Mouse (Mus musculus) thymus, postnatal 0 days (tissue): ENCODE results near the gene H2al1e. TPM values are rescaled to one million over a fixed set of nuclear protein-coding genes. Genes with fewer than 3 reads are reported as not detected.
"Not testable (repeated sequence)": the region's sequence is repeated elsewhere in the genome, so short reads cannot be mapped to it uniquely, and the experiment has no call there.

Experiments used
- DNase-seq: peaks from one replicate; pipeline ENCODE4 v3.0.0-alpha.2; 2015; ENCODE audit warnings: low spot score
- polyA plus RNA-seq: library from polyadenylated mRNA; unstranded; fragments of >200 nt; fragmentation: Nextera tagmentation; extraction: Ambion mirVana; gene quantifications from 2 replicates; pipeline ENCODE4 v1.2.1, GENCODE M21; 2015

Gene H2al1e
- polyA plus RNA-seq: not detected in 2 replicates

DNA sequence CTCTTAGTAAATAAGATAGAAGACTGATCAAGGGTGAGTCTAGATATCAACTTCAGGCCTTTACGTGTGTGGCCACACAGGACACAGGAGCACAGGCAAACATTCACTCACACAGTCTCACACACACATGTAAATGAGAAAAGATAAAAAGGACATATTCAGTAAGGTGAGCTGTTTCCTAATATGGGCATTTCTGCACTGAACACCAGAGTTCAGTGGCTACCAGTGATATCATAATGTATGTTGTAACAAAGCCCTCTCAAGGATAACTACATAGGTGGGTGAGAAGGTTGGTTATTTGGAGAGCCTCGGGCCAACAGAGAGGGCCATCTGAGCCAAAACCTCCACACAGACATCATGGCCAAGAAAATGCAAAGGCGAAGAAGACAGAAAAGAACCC lies at the start of gene H2al1e:
Gene H2al1e, plus strand, starts transcription at position 301 of the 400 bp plus-strand sequence.
- not testable (repeated sequence) for DNase-seq

DNA sequence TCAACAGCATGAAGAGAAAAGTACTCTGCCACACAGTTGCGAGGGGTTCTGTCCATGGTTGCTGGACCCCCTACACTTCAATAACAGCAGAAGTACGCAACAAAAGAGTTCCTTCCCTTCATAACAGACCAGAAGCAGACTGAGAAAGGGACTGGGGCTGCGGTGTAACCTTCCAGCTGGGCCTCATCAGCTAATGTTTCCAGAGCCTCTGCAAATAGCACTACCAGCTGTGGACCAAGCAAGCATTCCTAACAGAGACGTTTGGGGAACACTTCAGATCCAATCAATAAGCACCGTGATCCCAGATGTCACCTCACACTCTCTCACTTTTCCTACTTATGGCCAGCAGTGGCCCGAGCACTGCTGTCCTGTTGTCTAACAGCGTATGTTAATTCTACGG lies 46.8 kb upstream of the H2al1e start:
- DNase-seq: no peak

DNA sequence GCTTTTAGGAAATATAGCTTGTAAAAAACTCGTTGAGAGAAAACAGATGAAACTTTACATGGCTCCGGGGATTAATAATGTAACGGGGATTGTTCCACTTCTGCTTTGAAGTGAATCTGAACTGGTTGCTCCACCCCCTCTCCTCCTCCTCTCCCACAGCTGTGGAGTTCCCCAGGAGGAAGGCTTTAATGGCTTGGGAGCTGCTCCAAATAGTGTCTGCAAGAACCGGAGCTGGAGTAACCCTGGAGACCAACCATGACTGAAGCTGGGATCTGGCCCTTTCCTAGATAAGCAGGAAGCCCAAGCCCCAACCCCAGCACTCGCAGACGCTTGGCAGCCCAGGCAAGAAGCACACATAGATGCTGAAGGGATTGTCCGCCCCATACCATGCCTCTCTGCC lies 43.9 kb upstream of the H2al1e start:
- DNase-seq: no peak

DNA sequence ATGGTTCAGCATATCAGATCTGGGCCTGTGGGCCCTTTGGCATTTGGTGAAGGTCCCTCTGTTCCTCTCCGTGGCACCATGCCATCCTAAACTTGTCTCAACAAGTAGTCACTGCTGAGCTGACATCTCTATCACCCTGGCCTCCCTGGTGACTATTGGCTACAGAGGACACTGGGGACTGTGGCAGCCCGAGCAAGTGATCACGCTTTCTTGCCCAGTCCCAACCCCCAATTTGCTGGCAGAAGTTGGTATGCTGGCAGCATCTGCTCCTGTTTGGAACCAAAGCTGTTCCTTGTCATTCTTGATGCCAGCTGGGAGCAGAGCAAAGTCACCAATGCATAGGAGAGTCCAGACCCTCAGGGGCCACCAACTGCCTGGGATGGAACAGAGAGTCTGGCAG lies 42.7 kb upstream of the H2al1e start:
- no peak for DNase-seq

DNA sequence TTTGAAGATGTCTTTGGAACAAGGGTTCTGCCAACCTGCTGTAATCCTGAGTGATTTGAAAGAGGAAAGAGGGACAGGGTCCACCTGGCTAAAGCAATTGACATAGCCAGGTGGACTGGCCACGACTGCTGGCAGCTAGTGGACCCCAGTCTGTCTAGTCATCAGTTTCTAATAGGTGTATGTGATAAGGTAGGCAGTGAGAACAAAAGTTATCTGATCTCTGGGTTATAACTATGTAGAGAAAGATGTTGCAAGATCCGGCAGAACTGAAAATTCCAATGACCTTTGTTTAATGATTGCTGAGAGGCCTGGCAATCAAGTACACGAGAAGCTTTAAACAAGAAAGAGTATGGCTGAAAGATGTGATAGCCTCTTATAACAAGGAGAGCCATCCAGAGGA lies 38.5 kb upstream of the H2al1e start:
- no peak for DNase-seq

DNA sequence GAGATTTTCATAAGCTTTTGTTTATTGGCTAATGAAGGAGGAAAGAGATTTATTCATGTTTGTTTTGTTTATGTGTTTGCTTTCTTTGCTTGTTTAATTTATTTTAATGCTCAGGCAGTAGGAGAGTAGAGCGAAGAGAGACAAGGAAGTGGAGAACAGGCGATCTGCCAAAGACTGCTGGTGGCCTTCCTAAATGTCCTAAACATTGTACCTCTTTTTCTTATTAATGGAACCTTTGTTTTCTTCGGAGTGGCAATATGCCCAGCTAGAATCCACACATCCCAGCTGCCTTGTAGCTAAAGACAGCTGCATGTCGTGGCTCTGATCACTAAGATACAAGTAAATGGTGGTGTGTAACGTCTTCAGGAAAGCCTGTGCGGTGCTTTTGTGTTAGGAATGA lies 34.7 kb upstream of the H2al1e start:
- DNase-seq: no peak

DNA sequence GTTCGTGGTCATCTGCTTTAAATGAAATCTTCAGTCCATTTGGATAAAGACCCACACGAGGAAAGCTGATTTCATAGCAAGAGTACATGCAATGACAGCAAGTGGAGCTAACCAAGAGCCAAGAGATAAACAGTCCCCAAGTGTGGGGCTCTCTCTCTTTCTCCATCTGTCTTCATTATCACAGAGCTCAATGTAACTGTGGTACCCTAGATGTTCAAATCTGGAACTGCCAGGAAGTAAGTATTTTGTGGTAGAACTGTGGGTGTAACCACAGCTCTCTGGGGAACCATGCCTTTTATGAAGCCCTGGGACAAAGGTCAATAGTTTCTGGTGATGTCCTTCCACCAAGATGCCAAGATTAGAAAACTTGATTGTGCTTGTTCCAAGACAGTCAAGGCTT lies 31.0 kb upstream of the H2al1e start:
- DNase-seq: no peak

DNA sequence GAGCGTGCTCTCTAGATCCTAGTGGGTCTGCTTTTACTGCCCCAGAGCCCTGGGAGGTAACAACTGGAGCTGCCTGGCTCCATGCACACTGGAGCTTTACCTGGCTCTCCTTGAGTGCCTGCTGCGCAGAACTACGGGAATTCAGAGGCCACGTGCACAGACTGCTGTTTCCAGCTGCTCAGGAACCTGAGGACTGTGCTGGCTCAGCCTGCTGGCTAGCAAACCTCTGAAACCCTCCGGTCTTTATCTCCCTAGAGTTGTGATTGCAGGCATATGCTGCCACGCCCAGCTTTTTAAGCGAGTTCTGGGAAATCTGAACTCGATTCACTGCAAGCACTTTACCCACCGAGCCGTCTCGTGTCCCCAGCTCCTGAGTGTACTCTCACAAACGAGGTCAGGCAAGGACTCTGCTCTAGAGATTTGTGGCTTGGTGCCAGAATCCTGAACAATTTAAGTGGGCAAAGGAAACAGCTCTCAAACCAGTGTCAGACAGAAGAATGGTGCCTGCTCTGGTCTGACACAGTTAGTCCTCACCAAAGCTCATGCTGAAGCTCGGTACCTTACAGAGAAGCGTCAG lies 23.3 kb upstream of the H2al1e start:
- DNase-seq: no peak

DNA sequence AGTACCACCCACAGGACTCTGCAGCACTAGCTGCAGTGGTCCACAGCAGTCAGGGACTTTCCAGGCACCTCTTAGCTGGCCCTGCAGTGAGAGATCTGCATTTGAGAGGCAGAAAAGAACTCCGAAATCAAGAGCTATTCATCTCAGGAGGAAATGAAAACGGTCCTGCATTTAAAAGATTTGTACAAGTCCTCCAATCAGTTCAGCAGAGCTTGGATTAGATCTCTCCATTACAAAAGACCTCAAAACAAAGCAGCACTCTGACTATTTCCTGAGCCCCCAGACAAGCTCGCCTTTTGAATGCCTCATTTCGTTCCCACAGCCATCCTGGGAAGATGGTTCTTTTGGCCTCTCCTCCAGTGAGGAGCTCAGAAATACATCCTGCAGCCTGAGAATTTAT lies 22.5 kb upstream of the H2al1e start:
- no peak for DNase-seq

DNA sequence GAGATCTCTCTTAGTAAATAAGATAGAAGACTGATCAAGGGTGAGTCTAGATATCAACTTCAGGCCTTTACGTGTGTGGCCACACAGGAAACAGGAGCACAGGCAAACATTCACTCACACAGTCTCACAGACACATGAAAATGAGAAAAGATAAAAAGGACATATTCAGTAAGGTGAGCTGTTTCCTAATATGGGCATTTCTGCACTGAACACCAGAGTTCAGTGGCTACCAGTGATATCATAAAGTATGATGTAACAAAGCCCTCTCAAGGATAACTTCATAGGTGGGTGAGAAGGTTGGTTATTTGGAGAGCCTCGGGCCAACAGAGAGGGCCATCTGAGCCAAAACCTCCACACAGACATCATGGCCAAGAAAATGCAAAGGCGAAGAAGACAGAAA lies 12.8 kb upstream of the H2al1e start, which contains the start of gene H2al1a:
Gene H2al1a, plus strand, starts transcription at position 301 of the 400 bp plus-strand sequence.
- DNase-seq: not testable (repeated sequence)

DNA sequence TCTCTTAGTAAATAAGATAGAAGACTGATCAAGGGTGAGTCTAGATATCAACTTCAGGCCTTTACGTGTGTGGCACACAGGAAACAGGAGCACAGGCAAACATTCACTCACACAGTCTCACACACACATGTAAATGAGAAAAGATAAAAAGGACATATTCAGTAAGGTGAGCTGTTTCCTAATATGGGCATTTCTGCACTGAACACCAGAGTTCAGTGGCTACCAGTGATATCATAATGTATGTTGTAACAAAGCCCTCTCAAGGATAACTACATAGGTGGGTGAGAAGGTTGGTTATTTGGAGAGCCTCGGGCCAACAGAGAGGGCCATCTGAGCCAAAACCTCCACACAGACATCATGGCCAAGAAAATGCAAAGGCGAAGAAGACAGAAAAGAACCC lies 9.6 kb upstream of the H2al1e start, which contains the start of gene H2al1b:
Gene H2al1b, plus strand, starts transcription at position 301 of the 400 bp plus-strand sequence.
- not testable (repeated sequence) for DNase-seq

DNA sequence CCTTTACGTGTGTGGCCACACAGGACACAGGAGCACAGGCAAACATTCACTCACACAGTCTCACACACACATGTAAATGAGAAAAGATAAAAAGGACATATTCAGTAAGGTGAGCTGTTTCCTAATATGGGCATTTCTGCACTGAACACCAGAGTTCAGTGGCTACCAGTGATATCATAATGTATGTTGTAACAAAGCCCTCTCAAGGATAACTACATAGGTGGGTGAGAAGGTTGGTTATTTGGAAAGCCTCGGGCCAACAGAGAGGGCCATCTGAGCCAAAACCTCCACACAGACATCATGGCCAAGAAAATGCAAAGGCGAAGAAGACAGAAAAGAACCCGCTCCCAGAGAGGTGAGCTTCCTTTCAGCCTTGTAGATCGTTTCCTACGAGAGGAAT lies 6.4 kb upstream of the H2al1e start, which contains the start of gene H2al1c:
Gene H2al1c, plus strand, starts transcription at position 301 of the 400 bp plus-strand sequence.
- DNase-seq: not testable (repeated sequence)

DNA sequence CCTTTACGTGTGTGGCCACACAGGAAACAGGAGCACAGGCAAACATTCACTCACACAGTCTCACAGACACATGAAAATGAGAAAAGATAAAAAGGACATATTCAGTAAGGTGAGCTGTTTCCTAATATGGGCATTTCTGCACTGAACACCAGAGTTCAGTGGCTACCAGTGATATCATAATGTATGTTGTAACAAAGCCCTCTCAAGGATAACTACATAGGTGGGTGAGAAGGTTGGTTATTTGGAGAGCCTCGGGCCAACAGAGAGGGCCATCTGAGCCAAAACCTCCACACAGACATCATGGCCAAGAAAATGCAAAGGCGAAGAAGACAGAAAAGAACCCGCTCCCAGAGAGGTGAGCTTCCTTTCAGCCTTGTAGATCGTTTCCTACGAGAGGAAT lies 3.2 kb upstream of the H2al1e start, which contains the start of gene H2al1d:
Gene H2al1d, plus strand, starts transcription at position 301 of the 400 bp plus-strand sequence.
- DNase-seq: not testable (repeated sequence)

DNA sequence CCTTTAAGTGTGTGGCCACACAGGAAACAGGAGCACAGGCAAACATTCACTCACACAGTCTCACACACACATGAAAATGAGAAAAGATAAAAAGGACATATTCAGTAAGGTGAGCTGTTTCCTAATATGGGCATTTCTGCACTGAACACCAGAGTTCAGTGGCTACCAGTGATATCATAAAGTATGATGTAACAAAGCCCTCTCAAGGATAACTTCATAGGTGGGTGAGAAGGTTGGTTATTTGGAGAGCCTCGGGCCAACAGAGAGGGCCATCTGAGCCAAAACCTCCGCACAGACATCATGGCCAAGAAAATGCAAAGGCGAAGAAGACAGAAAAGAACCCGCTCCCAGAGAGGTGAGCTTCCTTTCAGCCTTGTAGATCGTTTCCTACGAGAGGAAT lies 3.1 kb downstream of the H2al1e start, which contains the start of gene H2al1f:
Gene H2al1f, plus strand, starts transcription at position 301 of the 400 bp plus-strand sequence.
- DNase-seq: not testable (repeated sequence)

DNA sequence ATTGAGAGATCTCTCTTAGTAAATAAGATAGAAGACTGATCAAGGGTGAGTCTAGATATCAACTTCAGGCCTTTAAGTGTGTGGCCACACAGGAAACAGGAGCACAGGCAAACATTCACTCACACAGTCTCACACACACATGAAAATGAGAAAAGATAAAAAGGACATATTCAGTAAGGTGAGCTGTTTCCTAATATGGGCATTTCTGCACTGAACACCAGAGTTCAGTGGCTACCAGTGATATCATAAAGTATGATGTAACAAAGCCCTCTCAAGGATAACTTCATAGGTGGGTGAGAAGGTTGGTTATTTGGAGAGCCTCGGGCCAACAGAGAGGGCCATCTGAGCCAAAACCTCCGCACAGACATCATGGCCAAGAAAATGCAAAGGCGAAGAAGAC lies 6.2 kb downstream of the H2al1e start, which contains the start of gene H2al1g:
Gene H2al1g, plus strand, starts transcription at position 301 of the 400 bp plus-strand sequence.
- not testable (repeated sequence) for DNase-seq

DNA sequence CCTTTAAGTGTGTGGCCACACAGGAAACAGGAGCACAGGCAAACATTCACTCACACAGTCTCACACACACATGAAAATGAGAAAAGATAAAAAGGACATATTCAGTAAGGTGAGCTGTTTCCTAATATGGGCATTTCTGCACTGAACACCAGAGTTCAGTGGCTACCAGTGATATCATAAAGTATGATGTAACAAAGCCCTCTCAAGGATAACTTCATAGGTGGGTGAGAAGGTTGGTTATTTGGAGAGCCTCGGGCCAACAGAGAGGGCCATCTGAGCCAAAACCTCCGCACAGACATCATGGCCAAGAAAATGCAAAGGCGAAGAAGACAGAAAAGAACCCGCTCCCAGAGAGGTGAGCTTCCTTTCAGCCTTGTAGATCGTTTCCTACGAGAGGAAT lies 9.5 kb downstream of the H2al1e start, which contains the start of gene H2al1h:
Gene H2al1h, plus strand, starts transcription at position 301 of the 400 bp plus-strand sequence.
- not testable (repeated sequence) for DNase-seq

DNA sequence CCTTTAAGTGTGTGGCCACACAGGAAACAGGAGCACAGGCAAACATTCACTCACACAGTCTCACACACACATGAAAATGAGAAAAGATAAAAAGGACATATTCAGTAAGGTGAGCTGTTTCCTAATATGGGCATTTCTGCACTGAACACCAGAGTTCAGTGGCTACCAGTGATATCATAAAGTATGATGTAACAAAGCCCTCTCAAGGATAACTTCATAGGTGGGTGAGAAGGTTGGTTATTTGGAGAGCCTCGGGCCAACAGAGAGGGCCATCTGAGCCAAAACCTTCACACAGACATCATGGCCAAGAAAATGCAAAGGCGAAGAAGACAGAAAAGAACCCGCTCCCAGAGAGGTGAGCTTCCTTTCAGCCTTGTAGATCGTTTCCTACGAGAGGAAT lies 12.6 kb downstream of the H2al1e start, which contains the start of gene H2al1i:
Gene H2al1i, plus strand, starts transcription at position 301 of the 400 bp plus-strand sequence.
- DNase-seq: not testable (repeated sequence)

DNA sequence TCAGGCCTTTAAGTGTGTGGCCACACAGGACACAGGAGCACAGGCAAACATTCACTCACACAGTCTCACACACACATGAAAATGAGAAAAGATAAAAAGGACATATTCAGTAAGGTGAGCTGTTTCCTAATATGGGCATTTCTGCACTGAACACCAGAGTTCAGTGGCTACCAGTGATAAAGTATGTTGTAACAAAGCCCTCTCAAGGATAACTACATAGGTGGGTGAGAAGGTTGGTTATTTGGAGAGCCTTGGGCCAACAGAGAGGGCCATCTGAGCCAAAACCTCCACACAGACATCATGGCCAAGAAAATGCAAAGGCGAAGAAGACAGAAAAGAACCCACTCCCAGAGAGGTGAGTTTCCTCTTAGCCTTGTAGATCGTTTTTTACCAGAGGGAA lies 15.8 kb downstream of the H2al1e start, which contains the start of gene H2al1j:
Gene H2al1j, plus strand, starts transcription at position 301 of the 400 bp plus-strand sequence.
- DNase-seq: not testable (repeated sequence)

DNA sequence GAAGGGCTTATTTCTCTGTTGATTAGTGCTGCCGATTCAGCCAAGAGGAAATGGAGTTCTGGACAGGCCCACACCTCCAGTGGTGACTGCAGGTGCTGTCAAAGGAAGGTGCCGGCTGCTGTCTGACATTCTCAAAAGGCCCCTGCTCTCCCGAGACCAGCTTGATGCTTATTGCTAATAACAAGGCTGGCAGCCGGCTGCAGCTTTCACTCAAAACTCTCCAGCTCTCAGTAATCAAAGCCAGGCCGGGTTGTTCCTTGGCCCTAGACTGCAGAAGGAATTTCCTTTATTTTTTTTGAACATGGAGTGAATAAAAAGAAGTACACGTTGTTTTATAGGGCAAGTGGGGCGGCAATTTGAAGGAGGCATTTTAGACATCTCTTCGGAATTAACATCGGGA lies 34.0 kb downstream of the H2al1e start:
- no peak for DNase-seq

DNA sequence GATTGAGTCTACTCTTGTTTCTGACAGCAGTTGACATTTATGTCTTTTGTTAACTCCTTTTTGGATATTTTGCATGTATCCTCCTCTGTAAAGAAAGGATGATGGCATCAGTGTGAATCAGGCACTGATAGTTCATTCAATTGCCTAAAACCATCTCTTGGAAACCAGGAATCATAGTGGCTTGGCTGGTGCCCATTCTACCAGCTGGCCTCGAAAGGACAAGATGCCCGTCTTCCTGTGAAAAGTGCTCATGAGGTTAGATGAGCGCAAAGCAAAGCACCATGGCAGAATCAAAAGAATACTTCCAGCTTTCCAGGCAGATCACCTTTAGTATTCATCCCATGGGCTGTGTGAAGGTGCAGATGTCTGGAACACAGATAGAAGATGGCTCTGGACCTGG lies 35.0 kb downstream of the H2al1e start:
- DNase-seq: no peak

DNA sequence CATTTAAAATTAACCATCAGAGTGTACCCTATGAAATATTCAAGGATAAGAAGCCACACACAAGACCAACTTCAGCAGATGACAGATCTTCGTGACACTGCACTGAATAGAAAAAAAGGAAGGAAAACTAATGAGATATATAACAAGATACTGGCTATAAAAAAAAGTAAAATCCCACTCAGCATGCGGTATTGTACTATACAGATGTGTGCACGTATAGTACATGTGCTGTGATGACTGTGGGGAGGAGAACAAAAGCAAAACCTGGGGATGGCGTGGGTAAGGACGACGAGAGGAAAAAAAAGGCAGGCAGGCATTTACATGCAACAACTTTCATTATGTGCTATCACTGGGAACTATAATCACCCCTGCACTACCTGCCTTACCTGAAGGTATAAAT lies 49.1 kb downstream of the H2al1e start:
- DNase-seq: no peak

DNA sequence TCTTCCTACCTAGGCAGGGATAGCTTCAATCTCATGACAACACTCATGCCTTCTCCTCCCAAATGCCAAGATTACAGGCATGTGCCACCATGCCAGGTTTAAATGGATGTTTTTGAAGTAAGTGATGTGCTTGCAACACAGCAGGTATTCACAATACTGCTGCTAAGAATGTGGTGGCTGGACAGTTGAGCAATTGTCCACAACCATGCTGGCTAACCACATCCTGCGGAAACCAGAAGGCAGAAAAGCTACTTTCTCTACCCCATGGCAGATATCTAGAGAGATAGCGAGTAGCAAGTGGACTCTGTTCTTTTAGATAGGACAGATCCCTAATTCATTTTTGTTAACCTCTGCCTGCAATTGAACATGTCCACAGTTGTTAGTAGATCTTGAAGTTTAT lies 49.5 kb downstream of the H2al1e start:
- no peak for DNase-seq
